Mouse (Mus musculus): ENCODE data around the gene Bnip1.

Bnip1 gene

DNA sequence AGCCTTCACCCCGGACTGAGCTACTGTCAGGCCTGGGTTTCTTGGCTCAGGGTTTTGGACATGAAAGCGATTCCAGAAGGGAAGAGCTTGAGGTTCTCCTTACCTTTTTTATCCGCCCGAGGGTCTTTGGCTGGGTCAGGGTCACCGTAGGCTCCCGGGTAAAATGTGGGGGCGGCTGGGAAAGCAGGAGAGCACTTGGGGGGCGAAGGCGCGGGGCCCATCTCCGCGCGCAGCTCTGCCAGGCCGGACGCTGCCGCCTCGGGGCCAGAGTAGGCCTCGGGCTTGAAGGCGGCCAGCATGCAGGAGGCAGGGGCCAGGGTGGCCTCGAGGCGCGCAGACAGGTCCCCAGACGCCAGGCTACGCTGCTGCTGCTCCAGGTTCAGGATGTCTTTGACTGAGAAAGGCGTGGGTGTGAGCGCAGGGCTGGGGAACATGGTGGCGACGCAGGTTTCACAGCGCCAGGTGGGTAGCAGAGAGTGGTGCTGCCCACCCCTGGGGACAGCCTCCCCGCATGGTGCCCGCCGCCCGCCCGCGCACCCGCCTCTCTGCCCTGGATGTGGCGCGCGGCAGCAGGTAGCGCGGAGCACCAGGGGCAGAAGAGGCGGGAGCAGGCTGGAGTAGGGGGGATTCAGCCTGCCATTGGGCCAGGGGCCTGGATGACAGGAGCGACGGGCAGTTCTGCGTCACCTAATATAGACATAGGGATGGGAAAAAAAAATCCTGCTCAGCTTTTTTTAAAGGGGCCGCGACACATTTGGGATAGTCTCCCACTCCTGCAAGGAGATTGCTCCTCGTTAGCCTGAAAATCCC is 60.3 kb downstream of the Bnip1 start:
- no peak for DNase-seq

GRCm38 (mm10) chr17:26841981-26842380 is 61.1 kb downstream of the Bnip1 start:
- no peak for DNase-seq

Data from kidney, adult 8-10 months (tissue).